Mouse (Mus musculus) brown adipose tissue, adult 24 weeks (tissue): ENCODE results near the gene Dlgap1. TPM values are rescaled to one million over a fixed set of nuclear protein-coding genes. Genes with fewer than 3 reads are reported as not detected.

ENCODE experiments used
- H3K27ac ChIP-seq: fragments of 200-500 bp; replicated peaks from 2 replicates; pipeline ENCODE4 v1.5.1; 2012; ENCODE audit warnings: low read depth, mild to moderate bottlenecking, low read length
- H3K4me1 ChIP-seq: fragments of 200-500 bp; 2 replicates; pipeline ENCODE4 v1.6.1; 2012; ENCODE audit warnings: low read length, mixed read lengths; ENCODE audit not compliant: control insufficient read depth, insufficient read depth, insufficient read length
- H3K4me3 ChIP-seq: fragments of 200-500 bp; 2 replicates; pipeline ENCODE4 v1.5.1; 2012; ENCODE audit warnings: low read depth, mild to moderate bottlenecking, low read length, moderate library complexity; ENCODE audit not compliant: insufficient read depth
- polyA plus RNA-seq: library from polyadenylated mRNA; stranded (reverse); fragments of >200 nt; gene quantifications from 2 replicates; pipeline ENCODE4 v1.2.4, GENCODE M21; 2012; ENCODE audit not compliant: missing spikeins, insufficient read depth, insufficient read length

Gene Dlgap1
- polyA plus RNA-seq, 1 experiment: 1.2 TPM

- no peak overlapping the region for H3K27ac ChIP-seq
- no peak overlapping the region for H3K4me3 ChIP-seq
- H3K4me1 ChIP-seq: no peaks in the 10 kb centered on the region
Observed at GRCm38 (mm10) chr17:70272125-70272524, 303.3 kb downstream of the Dlgap1 start.

DNA sequence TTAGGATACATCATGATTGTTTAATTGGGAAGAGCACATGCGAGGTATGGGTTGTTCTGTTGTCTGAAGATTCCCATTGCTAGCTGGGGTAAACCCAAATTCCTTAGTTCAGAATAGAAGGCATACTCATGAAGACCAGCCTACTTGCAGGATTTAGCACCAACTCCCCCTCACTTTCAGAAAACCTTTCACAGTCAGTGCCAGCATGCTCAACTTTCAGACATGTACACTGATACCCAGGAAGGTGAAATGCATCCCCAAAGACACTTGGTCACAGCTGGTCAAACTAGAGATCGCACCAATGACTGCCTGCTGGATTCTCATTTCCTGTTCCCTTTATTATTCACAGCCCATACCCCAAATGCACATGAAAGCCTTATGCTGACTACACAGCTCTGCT is 318.8 kb downstream of the Dlgap1 start:
- no peaks in the 10 kb centered on the region for H3K4me1 ChIP-seq
- no peak overlapping the region for H3K4me3 ChIP-seq
- H3K27ac ChIP-seq: no peak overlapping the region

GRCm38 (mm10) chr17:70294106-70294505 is 325.2 kb downstream of the Dlgap1 start:
- no peak overlapping the region for H3K4me3 ChIP-seq
- no peaks in the 10 kb centered on the region for H3K4me1 ChIP-seq
- no peak overlapping the region for H3K27ac ChIP-seq

DNA sequence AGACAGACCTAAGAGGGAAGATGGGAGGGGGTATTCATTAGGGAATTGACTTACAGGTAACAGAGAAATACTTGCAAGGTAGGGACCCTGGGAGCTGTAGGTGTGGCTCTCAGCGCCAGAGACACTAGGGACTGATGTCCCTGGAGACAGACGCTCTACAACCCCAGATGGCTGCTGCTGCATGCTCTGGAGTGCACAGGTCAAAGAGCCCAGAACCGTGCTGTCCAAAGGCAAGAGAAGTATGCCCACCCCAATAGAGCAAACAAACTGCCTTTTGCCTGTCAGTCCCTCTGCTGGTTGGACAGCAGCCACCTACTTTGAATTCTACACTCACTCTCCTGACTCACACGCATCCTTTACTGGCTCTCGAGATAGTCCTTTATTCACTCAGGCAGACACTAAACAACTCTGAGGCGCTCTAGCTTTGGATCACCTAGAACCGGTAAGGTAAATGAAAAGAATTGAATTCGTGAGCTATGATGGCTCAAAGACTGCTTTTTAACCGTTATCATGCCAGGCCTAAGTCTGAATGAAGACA is 333.1 kb downstream of the Dlgap1 start:
- H3K4me1 ChIP-seq: no peaks in the 10 kb centered on the region
- no peak overlapping the region for H3K27ac ChIP-seq
- no peak overlapping the region for H3K4me3 ChIP-seq

GRCm38 (mm10) chr17:70302656-70303055 is 333.8 kb downstream of the Dlgap1 start:
- Histone ChIP-seq H3K4me1 (no peaks in the 10 kb centered on the region), H3K4me3 (no peak overlapping the region), H3K27ac (no peak overlapping the region)

GRCm38 (mm10) chr17:70305021-70305420 is 336.1 kb downstream of the Dlgap1 start:
- H3K4me3 ChIP-seq: no peak overlapping the region
- no peaks in the 10 kb centered on the region for H3K4me1 ChIP-seq
- no peak overlapping the region for H3K27ac ChIP-seq

GRCm38 (mm10) chr17:70307418-70308176 is 338.7 kb downstream of the Dlgap1 start:
- Histone ChIP-seq H3K4me3 (no peak overlapping the region), H3K4me1 (no peaks in the 10 kb centered on the region)

GRCm38 (mm10) chr17:70308364-70309231 is 339.7 kb downstream of the Dlgap1 start:
- H3K27ac ChIP-seq: no peak overlapping the region
- no peaks in the 10 kb centered on the region for H3K4me1 ChIP-seq
- no peak overlapping the region for H3K4me3 ChIP-seq

More at GRCm38 (mm10) chr17:70307418-70308176, 338.7 kb downstream of the Dlgap1 start:
- H3K27ac ChIP-seq: no peak overlapping the region

- Histone ChIP-seq H3K4me1 (no peaks in the 10 kb centered on the region), H3K4me3 (no peak overlapping the region), H3K27ac (no peak overlapping the region)
Observed at GRCm38 (mm10) chr17:70316327-70316726, 347.5 kb downstream of the Dlgap1 start.

DNA sequence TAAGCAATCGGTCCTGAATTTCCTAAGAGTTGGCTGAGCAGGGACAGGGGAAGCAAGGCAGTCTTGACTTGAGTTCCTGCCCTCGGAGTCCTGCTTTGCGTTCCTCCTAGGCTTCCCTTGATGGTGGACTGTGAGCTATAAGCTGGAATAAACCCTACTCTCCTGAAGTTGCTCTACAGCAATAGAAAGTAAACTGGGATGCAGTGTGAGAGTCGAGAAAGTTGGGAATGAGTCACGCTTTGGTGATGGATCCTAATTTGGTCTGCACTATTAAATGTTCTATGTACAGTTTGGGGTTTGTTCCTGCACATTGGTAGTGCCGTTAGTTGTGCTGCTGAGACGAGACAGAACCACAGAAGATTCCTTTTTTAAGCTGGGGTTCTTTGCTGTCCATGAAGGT is 348.9 kb downstream of the Dlgap1 start:
- no peak overlapping the region for H3K27ac ChIP-seq
- no peak overlapping the region for H3K4me3 ChIP-seq

GRCm38 (mm10) chr17:70321976-70322375 is 353.1 kb downstream of the Dlgap1 start:
- Histone ChIP-seq H3K27ac (no peak overlapping the region), H3K4me1 (no peaks in the 10 kb centered on the region)

More for the DNA sequence above, 348.9 kb downstream of the Dlgap1 start:
- H3K4me1 ChIP-seq: no peaks in the 10 kb centered on the region

GRCm38 (mm10) chr17:70333440-70333839 is 364.6 kb downstream of the Dlgap1 start:
- H3K4me3 ChIP-seq: no peak overlapping the region
- no peaks in the 10 kb centered on the region for H3K4me1 ChIP-seq
- H3K27ac ChIP-seq: no peak overlapping the region

More at GRCm38 (mm10) chr17:70321976-70322375, 353.1 kb downstream of the Dlgap1 start:
- H3K4me3 ChIP-seq: no peak overlapping the region

- no peak overlapping the region for H3K27ac ChIP-seq
- H3K4me3 ChIP-seq: no peak overlapping the region
- H3K4me1 ChIP-seq: no peaks in the 10 kb centered on the region
Observed at GRCm38 (mm10) chr17:70334171-70334570, 365.3 kb downstream of the Dlgap1 start.

DNA sequence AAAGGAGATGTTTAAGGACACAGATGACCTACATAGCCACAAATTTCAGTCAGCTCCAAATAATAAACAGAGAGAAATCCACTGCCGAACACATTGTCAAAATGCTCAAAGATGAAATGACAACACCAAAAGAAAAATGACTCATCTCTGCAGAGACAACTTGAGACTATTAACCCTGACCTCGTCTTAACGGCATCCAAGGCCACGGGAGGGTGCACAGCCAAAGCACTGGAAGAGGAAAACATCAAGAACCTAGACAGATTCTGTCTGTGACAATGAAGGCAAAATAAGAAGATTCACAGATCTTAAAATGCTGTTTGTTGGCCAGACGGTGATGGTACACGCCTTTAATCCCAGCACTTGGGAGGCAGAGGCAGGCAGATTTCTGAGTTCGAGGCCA is 370.9 kb downstream of the Dlgap1 start:
- H3K27ac ChIP-seq: no peak overlapping the region
- no peaks in the 10 kb centered on the region for H3K4me1 ChIP-seq
- H3K4me3 ChIP-seq: no peak overlapping the region

DNA sequence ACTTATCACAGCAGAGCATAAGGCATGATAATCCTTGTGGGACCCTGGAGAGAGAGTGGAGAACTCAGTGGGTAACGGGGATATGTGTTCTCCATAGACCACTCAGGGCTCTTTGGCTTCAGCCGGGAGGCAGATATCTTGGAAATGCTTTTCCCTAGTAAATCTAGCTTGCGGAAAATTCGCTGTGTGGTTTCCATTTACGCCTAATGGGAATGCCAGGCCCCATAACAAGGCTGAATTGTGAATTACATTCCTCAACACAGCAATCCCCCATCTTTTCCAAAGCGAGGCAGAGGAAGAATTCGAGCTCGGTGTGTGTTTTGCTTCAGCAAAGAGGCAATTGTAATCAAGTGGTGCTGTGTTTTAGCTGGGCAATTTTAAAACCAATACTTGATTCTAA is 372.4 kb downstream of the Dlgap1 start:
- Histone ChIP-seq H3K27ac (no peak overlapping the region), H3K4me1 (no peaks in the 10 kb centered on the region), H3K4me3 (no peak overlapping the region)
